Mouse (Mus musculus): ENCODE results near the gene Amz1.

- TF ChIP-seq CTCF (IDR thresholded peaks at IDR 0.05) (no peak), EP300 (IDR thresholded peaks at IDR 0.05) (no peak)
These were observed 41.8 kb upstream of the Amz1 start for GRCm38 (mm10) chr5:140682113-140682512.

All from lung, postnatal 0 days (tissue).